Mouse (Mus musculus) lung, postnatal 0 days (tissue): ENCODE measurements around the gene Fam193a.

Experiments
- CTCF ChIP-seq: IDR thresholded peaks from 2 replicates; pipeline ENCODE4 v1.5.1; 2016; ENCODE audit warnings: antibody characterized with exemption, mild to moderate bottlenecking
- EP300 ChIP-seq: IDR thresholded peaks from 2 replicates; pipeline ENCODE4 v1.6.1; 2016; ENCODE audit warnings: antibody characterized with exemption, mild to moderate bottlenecking, control low read depth

- no peak for TF ChIP-seq CTCF
- no peak for TF ChIP-seq EP300
Measured at GRCm38 (mm10) chr5:34520458-34521209, 150.9 kb downstream of the Fam193a start.
